Mouse (Mus musculus): Measurements from ENCODE around the gene Mboat7.

GRCm38 (mm10) chr7:3646641-3647040 lies 46.7 kb downstream of the Mboat7 start:
- no peak for TF ChIP-seq POLR2A (IDR thresholded peaks at IDR 0.05; ENCODE audit: insufficient read depth, low read depth, low read length)
- TF ChIP-seq CTCF (IDR thresholded peaks at IDR 0.05): no peak
- TF ChIP-seq EP300 (IDR thresholded peaks at IDR 0.05; ENCODE audit: insufficient read depth, low read depth, low read length): no peak

All from heart, adult 2 months (tissue).